Mouse (Mus musculus): ENCODE data around the gene Aftph. TPM values are rescaled to one million over a fixed set of nuclear protein-coding genes. Genes with fewer than 3 reads are reported as not detected.
A peak's percentile ranks its signal among the peaks of the same experiment; 100 is the strongest.

The Aftph gene
- total RNA-seq, 2 experiments from 2014 or later, result 19.2 to 25.3 TPM

DNA sequence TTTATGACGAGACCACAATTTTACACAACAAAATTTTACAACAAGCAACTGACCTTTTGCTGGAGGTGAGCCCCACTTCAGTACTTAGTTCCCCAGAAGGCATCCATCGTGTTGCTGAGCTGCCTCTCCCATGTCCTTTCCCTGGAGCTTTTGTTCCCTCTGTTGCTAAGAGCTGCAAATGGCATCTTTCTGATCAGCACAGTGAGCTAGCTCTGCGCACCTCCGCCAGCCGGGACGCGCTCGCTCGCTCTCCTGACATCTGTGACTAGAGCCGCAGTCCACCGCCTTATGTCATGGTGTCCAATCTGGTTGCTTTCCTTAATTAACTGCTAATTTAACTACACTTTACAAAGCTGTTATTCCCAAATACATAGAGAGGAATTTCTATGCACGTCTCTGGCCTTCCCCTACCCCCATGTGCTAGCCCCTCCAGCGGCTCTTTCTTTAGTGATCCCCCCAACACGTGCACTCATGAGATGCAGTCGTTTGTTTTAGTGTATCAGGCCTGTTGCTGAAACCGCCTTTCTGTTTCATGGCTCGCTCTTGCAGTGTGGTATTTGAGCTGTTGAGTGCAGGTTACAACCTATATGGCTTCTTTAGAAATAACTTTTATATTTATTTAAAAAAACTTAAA lies 91.3 kb downstream of the Aftph start:
- DNase-seq (ENCODE audit: low spot score in 2 of 2), result no peak

DNA sequence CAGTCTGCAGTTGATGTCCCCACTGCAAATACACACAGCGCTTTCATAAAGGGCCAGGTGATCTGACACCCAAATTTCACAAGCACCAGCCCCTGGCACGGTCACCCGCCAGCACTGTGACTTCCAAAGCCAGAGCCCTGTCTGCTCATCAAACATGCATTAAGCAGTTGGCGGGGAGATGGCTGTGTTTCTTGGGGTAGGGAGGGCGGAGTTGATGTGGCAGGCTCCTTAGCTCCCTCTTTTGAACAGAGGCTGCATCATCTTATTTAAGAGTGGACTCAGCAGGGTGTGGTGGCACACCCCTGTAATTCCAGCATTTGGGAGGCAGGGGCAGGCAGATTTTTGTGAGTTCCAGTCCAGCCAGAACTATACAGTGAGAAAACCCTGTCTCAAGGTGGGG lies 91.9 kb downstream of the Aftph start:
- DNase-seq (ENCODE audit: low spot score in 2 of 2), result no peak

DNA sequence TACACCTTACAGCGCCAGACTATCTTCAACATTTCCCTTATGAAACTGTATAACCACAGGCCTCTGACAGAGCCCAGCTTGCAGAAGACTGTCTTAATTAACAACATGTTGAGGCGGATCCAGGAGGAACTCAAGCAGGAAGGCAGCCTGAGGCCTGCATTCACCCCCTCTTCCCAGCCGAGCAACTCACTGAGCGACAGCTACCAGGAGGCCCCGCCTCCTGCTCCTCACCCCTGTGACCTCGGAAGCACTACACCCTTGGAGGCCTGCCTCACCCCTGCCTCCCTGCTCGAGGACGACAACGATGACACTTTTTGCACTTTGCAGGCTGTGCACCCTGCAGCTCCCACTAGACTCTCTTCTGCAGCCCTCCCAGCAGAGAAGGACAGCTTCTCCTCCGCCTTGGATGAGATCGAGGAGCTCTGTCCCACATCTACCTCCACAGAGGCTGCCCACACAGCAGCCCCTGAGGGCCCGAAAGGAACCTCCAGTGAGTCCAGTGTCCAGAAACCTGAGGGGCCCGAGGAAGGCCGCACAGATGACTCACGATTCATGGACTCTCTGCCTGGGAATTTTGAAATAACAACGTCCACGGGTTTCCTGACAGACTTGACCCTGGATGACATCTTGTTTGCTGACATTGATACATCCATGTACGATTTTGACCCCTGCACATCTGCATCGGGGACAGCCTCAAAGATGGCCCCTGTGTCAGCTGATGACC lies 93.3 kb downstream of the Aftph start:
- DNase-seq (ENCODE audit: low spot score in 2 of 2), result peak in 1 of 2 experiments; percentile 15

DNA sequence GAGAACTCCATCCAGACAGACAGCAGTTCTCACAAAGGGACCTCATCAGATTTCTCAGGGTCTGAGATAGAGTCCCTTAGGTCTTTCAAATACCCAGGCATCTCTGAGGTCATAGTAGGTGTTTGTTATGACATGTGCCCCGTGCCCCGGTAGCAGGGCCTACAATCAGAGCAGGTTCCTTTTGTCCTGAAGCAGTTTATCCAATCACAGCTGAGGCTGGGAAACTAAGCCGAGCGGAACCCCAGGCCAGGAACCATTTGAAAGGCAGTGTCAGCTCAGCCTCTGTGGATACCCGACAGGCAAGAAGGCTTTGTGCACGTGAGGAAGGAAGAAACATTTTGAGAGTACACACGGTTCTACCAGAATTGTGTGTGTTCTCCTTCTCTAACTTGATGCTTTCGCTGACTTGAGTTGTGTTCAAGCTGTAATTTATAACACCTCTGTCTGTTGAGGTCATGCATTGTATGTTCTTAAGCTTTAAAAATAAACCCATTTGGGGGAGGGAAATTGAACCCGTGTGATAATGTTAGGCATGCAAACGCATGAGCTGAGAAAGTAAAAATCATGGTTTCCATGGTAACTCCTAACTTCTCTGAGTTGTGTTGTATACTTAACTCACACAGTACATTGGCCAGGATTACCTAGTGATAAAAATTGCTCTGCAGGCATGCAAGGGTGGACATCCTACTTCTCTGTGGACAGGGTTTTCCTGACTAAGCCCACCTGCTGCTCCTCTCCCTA lies 94.2 kb downstream of the Aftph start:
- DNase-seq (ENCODE audit: low spot score in 2 of 2), result no peak

DNA sequence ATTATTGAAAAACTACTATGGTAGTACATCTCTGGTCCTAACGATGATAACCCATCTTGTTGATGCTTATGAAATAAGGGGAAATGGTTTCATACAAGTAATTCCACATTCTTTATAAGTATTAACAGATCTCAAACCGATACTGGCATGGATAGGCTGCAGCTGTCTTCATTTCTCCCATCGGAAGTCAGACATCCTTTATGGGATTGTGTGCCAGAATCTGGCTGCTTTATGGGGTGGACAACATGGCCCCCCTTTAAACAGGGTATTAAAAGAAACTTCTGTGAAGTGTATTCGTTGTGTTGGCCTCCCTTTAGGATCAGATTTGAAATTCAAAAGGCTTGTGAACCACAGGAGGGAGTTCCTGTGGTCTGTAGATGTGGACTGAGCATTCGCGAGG lies 95.2 kb downstream of the Aftph start:
- no peak for DNase-seq (ENCODE audit: low spot score in 2 of 2)

DNA sequence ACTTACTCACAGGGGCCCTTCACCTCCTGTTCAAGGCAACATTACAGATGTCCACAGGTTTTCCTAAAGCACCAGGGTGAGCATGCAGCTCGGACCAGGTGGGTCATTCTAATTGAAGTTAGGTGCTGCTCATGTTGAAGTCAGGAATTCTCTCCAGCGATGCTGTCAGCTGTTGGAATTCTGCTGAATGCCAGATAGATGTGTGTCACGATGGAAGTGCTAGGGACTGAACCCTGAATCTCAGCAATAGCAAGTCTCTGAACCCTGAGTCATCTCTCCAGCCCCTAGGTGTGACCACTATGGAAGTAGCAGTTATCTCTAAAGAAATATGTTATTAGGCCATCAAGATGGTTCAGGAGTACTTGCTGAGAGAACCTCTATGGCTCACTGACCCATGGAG lies 95.9 kb downstream of the Aftph start:
- no peak for DNase-seq (ENCODE audit: low spot score in 2 of 2)

DNA sequence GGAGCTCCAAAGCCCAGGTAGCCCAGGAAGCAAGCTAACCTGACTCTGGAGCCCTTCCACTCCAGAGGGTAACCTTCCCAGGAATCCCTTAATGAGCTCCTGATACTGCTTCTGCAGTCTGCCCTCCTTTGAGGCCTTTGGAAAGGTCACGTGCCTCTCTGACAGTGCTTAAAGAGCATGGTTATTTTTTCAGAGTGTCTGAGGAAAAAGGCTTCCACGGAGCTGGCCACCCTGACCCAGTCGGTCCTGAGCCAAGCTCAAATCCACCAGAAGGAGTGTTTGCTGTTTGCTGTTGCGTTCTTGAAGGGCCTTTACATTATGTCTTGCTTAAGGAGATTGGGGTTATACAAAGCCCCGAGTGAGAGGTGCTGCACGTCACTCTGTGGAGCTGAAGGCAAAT lies 96.5 kb downstream of the Aftph start:
- no peak for DNase-seq (ENCODE audit: low spot score in 2 of 2)

DNA sequence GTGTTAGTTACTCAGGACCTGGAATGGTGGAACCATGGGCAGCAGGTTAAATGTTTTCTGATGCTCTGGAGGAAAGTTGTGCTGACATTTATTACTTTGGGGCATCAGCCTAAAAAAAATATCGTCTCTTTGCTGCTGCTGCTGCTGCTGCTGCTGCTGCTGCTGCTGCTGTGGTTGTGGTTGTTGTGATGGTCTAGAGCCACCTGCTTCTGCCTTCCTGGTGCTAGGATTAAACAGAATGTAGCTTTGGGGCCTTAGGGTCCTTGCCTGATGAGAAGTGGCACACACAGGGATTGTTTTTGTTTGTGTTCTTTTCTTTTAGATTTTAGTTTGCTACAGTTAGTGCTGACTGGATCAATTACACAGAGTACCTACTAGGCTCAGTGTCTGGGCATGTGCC lies 97.2 kb downstream of the Aftph start:
- DNase-seq (ENCODE audit: low spot score in 2 of 2), result no peak

DNA sequence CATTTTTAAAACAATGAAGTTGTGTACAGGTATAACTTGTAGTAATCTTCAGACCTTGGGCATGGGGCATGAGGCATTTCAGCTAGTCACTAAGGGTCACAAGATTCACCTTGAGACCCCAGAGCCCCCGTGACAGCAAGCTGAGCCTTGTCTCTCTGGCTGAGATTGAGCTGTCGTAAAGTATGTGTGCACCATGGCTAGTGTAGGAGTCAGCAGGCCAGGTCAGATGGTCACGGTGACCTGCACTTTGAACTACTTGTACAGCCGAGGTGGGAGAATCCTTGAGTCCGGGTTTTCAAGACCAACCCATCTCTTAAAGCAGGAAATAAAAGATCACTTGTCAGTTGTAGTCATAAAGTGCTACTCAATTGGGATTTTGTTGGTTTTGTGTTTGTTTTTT lies 98.2 kb downstream of the Aftph start:
- DNase-seq (ENCODE audit: low spot score in 2 of 2), result no peak

DNA sequence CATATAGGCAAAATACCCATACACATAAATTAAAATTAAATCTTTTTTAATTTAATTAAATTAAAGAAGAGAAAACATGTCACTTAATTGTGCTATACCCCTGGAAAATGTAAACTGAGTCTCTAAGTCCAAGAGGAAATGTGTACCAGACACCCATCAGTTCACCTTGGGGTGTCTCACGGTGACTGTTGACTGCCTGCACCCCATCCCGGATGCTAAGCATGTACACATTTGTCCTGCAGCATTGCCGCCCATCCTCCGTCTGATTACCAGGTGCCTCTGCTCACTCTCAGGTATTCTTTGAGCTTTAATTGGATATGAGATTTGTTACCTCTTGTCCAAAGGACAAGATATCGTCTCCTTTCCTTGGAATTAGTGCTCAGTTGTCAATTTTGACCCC lies 99.1 kb downstream of the Aftph start:
- no peak for DNase-seq (ENCODE audit: low spot score in 2 of 2)

DNA sequence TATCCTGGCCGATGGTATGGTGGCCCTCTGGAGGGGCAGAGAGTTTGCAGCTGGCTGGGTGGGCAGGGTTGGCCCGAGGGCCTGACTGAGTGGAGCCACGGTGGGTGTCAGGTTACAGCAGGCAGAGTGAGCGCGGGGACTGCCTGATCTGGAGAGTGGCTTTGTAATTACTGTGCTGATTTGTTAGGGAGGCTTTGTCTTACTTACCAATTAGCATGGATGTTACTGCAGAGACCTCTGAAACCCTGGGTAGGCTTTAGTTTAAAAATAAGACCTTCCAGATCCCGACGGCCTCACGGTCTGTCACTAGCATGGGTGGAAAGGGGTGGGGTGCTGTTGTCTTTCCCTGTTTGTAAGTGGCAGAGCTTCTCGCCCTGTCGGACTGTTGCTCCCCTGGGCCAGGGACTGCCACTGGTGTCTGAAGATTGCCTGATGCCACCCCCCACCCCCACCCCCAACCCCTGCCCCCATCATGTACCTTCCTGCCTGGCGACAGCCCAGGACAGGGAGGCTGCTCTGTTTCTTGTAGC lies 101.4 kb downstream of the Aftph start:
- peak in 1 of 2 experiments; percentile 59 for DNase-seq (ENCODE audit: low spot score in 2 of 2)

DNA sequence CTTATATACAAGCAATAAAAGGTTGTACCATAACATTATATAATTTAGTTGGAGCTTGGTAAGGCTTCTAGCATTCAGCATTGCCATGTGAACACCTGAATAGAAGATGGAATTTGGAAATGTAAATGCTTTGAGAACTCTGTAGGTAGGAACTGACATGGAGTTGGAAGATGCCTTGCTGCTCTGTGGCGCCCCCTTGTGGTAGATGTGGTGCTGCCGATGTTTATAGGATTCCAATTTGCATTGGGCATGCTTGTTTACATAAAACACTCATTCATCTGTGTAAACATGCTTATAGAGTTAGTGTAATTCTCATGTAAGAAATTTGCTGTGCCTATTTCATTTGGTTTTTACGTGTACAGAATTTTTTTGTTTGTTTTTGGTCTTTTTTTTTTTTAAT lies 102.5 kb downstream of the Aftph start:
- peak; percentile 56 to 73 for DNase-seq (ENCODE audit: low spot score in 2 of 2)

DNA sequence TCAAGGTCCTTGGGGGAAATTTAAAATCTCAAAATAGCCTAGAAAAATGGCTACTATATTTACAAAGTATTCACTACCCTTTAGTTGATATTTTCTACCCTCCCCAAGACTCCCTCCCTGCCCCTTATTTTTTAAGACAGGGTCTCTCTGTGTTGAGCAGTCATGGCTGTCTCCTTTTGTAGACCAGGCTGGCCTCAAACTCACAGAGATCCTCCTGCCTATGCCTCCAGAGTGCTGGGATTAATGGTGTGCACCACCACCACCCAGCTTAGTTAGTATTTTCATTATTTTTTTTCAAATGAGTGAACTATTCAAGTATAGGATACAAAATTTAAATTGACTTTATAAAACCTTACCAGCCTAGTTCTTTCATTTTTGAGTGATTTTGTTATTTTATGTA lies 104.3 kb downstream of the Aftph start:
- DNase-seq (ENCODE audit: low spot score in 2 of 2), result no peak

DNA sequence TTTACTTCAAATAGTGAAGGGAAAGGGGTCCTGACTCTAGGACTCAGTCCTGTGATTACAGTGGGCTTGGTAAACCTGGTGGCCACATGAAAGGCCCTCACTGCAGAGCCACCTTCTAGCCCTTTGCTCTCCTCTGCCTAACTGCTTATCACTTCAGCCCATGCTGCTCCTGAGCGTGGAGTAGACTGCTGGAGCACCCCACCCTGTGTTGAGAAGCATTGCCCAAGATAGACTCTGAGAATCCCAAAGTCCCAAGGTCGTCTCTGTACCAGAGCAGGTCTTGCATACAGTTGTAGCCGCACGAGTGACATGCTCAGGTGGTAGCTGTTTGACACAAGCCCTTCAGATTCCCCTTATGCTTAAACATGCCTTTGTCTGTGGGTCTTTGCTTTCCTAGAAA lies 105.3 kb downstream of the Aftph start:
- no peak for DNase-seq (ENCODE audit: low spot score in 2 of 2)

DNA sequence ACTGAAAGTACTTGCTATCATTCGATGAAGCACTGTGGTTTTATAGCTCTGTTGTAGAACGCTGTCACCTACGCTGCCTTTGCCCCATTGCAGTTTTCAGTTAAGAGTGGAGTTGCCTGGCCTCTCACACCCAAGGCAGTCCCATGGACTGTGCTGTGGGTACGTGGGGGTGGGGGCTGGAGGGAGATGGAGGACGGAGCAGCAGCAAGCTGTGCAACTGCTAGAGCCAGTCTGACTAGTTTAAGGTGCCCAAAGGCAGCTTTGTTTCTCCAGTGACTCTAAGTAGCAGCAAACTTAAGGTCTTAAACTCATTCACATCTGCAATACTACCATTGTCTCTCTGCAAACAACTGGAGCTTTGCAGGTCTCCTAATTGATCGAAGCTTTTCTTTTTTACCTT lies 105.7 kb downstream of the Aftph start:
- no peak for DNase-seq (ENCODE audit: low spot score in 2 of 2)

Other genes starting within 250 kb of the Aftph start
- gene Sertad2, start 198.3 kb downstream of the Aftph start, total RNA-seq (2021), result 10 to 100 TPM; 20.4 to 20.8 TPM
- 10 to 100 TPM; 64.0 to 67.2 TPM for gene Lgalsl, start 89.5 kb upstream of the Aftph start, total RNA-seq (2021)